Mouse (Mus musculus): Measurements from ENCODE around the gene Gbp8. TPM values are rescaled to one million over a fixed set of nuclear protein-coding genes. Genes with fewer than 3 reads are reported as not detected.
"Not testable (repeated sequence)": the region's sequence is repeated elsewhere in the genome, so short reads cannot be mapped to it uniquely, and the experiment has no call there.

Gbp8 gene
- 0.22 and 0.44 TPM in 2 replicates for polyA plus RNA-seq (2016; fragmentation: Nextera tagmentation; extraction: Ambion mirVana)

DNA sequence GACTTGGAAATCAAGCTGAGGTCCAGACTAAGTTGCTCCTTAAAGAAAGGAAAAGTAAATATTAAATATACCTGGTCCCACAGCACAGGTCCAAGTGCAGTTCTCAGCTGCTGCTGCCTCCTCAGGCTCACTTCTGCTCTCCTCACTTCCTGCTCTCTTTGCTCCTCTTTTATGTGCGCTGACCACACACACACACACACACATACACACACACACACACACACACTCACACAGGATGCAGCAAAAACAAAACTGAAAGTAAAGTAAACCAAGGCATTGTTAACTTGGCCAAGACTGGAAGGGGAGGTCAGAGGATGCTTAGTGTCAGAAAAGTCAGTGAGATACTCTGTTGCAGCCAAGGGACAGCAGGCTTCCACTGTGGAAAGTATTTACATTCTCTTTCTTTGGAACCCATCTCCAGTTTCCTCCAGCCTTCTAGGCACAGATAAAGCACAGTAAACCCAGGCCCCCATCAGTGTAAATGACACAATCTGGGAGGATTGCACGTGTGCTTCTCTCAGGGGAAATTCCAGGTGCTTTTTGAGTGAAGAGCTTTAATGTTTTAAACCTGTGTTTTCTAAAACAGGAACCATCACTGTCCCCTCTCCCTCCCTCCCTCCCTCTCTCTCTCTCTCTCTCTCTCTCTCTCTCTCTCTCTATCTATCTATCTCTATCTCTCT is at the start of gene Gbp8, which contains the start of the genes Gbp9 and Gbp4:
Gene Gbp8, minus strand, starts transcription at position 132 of the 680 bp plus-strand sequence.
Gene Gbp9, minus strand, starts transcription at position 131 of the 680 bp plus-strand sequence.
Gene Gbp4, minus strand, starts transcription at position 178 of the 680 bp plus-strand sequence.
- not testable (repeated sequence) for H3K9ac ChIP-seq; H3K27ac ChIP-seq; ATAC-seq (ENCODE audit: low FRiP score); H3K4me2 ChIP-seq; H3K4me1 ChIP-seq; H3K4me3 ChIP-seq (replicated peaks); H3K9me3 ChIP-seq; H3K27me3 ChIP-seq; H3K36me3 ChIP-seq (replicated peaks)
- WGBS: 15% methylated on average over 2 of the region's 2 CpGs

DNA sequence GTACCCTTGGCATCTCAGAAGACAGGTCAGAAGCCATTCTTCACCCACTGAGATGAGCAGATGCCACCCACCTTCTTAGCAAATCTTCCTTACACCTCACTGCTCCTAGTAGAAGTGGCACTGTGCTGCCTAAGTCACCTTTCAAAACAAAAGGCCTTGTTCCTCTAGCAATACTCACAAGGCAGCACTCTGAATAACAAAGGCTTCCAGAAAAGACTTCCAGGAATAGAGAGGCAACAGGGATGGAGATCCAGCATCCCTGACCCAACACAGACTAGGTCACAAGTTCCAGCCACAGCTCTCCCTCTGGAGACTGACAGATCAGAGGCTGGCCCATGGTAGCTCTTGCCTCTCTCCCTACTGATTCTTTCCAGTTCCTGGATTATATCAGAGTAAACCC is 42.1 kb upstream of the Gbp8 start:
- Histone ChIP-seq H3K27ac (no peak overlapping the region), H3K27me3 (no peaks in the 10 kb centered on the region), H3K36me3 (replicated peaks) (no peaks in the 10 kb centered on the region), H3K4me1 (no peaks in the 10 kb centered on the region), H3K9ac (no peak overlapping the region), H3K4me3 (replicated peaks) (no peak overlapping the region), H3K4me2 (no peak overlapping the region), H3K9me3 (no peaks in the 10 kb centered on the region)
- no peak for ATAC-seq (ENCODE audit: low FRiP score)

DNA sequence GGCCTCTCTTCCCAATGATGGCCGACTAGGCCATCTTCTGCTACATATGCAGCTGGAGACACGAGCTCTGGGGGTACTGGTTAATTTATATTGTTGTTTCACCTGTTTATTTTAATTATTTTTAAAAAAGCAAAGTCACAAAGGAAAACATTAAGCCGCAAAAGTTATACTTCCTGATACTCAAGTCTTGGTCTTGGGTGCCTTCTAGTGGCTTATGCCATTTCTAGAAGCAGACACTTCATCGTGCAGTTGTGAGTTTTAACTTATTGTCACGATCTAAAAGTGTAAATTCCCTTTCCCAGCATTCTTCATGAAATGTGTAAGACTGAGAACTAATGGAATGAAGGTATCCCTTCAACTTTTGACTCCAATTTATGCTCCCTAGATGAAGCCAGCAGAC is 17.2 kb upstream of the Gbp8 start:
- H3K27ac ChIP-seq: no peak overlapping the region
- no peak for ATAC-seq (ENCODE audit: low FRiP score)
- WGBS: 89% methylated on average over 5 of the region's 5 CpGs
- H3K4me2 ChIP-seq: no peak overlapping the region
- no peaks in the 10 kb centered on the region for H3K4me1 ChIP-seq
- no peaks in the 10 kb centered on the region for H3K27me3 ChIP-seq
- H3K9me3 ChIP-seq: no peaks in the 10 kb centered on the region
- H3K4me3 ChIP-seq (replicated peaks): no peak overlapping the region
- H3K9ac ChIP-seq: no peak overlapping the region
- H3K36me3 ChIP-seq (replicated peaks): no peaks in the 10 kb centered on the region

DNA sequence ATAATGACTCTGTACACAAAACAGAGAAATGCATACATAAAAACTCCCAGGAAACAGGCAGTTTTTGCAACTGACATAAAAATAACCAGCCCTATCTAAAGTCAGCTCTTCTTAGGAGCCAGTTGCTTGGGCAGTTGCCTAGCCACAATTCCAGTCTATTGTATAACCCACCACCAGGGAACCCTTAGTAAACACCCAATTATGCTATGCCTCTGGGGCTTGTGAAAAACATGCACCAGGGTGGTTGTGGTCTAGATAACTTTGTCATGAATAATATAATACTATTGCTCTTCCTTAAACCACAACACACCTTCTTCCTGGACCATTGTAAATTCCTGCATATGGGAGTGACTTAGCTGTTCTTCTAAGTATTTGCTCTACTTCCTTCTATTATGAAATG is 14.7 kb upstream of the Gbp8 start:
- no peaks in the 10 kb centered on the region for H3K4me1 ChIP-seq
- H3K36me3 ChIP-seq (replicated peaks): no peaks in the 10 kb centered on the region
- no peak overlapping the region for H3K27ac ChIP-seq
- H3K27me3 ChIP-seq: no peaks in the 10 kb centered on the region
- no peak overlapping the region for H3K9ac ChIP-seq
- ATAC-seq (ENCODE audit: low FRiP score): no peak
- no peak overlapping the region for H3K4me2 ChIP-seq
- no peak overlapping the region for H3K4me3 ChIP-seq (replicated peaks)
- no peaks in the 10 kb centered on the region for H3K9me3 ChIP-seq

DNA sequence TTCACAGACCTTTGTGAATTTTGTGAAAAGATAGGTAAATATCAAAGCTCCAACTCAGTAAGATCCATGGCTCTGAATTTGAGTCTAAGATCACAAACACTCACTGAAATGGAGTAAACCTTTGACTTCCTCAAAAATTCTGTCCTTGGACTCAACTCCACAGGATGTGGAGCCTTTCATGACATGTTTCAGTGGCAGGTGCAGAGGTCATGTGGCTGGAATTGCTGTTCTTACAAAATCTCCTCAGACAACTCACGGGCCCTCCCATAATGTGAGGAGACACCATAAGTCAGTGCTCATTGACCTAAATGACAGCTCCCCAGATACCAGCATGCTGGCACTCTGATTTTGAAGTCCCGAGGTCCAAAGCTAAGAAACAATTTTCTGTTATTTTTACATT is 8.7 kb upstream of the Gbp8 start:
- not testable (repeated sequence) for H3K9me3 ChIP-seq; H3K4me1 ChIP-seq; H3K4me2 ChIP-seq; H3K9ac ChIP-seq; ATAC-seq (ENCODE audit: low FRiP score); H3K4me3 ChIP-seq (replicated peaks); H3K27ac ChIP-seq; H3K27me3 ChIP-seq; H3K36me3 ChIP-seq (replicated peaks)
- WGBS: 76% methylated on average over 2 of the region's 2 CpGs

DNA sequence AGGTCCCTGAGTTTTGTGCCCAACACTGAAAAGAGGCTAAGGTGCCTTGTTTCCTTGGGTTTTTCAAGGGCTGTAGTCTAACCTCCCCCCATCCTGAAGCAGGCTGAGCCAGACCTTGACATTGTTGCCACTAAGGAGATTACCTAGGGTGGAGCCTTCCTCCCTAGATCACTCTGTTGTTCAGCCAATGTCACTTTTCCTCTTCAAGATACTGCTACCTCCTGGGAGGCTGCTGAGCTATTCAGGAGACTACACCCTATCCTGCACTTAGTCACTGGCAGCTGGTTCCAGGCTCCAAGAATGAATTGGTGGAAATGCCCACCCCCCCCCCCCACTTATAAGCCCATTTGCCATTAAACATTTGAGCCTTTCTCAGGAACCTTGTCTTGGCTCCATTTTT is 7.1 kb upstream of the Gbp8 start:
- Histone ChIP-seq H3K27me3 (no peaks in the 10 kb centered on the region), H3K9ac (no peak overlapping the region), H3K4me3 (replicated peaks) (no peak overlapping the region), H3K27ac (no peak overlapping the region), H3K4me2 (no peak overlapping the region), H3K9me3 (no peaks in the 10 kb centered on the region), H3K4me1 (no peaks in the 10 kb centered on the region), H3K36me3 (replicated peaks) (no peaks in the 10 kb centered on the region)
- no peak for ATAC-seq (ENCODE audit: low FRiP score)

DNA sequence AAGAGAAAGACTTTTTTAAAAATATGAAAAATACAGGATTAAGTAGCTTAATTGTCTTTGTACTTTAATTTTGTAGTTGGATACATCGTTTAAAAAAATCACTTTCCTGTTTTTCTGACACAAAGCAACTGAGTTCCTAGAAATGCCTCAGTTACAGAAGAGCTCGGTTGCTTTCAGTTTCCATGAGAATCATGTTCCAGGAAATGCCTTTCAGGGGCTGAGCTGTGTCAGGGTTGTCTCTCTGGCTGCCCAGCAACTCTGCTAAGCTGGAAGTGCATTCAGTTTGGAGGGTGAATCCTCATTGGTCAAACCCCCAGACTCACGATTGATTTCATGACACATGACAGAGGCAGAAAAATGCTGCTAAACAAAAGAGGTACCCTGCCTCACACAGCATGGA is 6.4 kb upstream of the Gbp8 start:
- H3K27ac ChIP-seq; H3K9ac ChIP-seq; H3K4me2 ChIP-seq; ATAC-seq (ENCODE audit: low FRiP score); H3K36me3 ChIP-seq (replicated peaks); H3K27me3 ChIP-seq; H3K9me3 ChIP-seq; H3K4me3 ChIP-seq (replicated peaks); H3K4me1 ChIP-seq: not testable (repeated sequence)
- WGBS: 58% methylated on average over 3 of the region's 3 CpGs

DNA sequence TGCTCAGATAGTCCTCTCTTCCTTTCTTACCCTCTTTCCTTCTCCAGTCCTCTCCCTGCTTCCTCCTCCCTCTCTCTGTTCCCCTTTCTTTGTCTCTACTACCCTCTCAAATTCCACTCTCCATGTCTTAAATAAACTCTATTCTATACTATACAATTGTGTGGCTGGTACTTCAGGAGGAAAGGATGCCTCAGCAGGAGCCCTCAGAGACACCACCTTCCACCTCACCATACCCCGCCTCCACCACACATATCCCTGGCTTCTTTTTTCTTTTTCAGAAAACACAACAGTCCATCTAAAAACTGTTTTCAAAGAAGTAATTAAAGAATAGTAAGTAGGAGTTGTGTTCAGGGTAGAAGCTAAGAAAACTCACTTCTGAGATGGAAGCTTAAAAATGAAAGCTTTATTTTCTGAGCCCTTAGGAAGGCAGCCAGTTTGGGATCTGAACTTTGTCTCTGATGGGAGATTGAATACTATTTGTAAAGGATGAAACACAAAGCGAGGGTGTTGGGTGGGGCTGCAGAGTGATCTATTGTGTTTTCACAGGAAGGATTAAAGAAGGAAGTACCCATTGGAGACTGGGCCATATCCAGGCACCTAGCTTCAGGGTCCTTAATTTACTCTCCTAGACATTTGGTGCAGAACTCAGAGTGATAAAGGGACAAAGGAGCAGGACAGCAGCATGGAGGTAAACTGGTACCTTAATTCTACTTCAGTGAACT is 910 bp upstream of the Gbp8 start:
- H3K27ac ChIP-seq; H3K4me2 ChIP-seq; H3K4me3 ChIP-seq (replicated peaks); H3K36me3 ChIP-seq (replicated peaks); ATAC-seq (ENCODE audit: low FRiP score); H3K9ac ChIP-seq; H3K9me3 ChIP-seq; H3K4me1 ChIP-seq; H3K27me3 ChIP-seq: not testable (repeated sequence)
- 20% methylated on average over 2 of the region's 2 CpGs for WGBS

DNA sequence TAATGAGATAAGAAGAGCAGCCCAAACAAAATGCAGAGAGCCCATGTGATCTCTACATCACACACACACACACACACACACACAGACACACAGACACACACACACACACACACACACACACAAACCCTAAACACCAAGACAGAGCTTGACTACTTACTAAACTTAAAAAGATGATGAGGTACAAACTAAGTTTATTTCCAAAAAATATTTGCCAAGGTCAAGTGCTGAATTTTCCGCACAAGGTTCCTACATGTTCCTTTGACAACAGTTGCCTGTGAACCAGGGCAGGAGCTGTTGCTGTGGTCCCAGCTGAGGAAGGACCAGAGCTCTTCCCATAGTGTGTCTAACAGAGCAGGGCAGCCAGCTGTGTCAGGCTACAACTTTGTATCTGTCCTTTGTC is 434 bp downstream of the Gbp8 start:
- H3K36me3 ChIP-seq (replicated peaks): no peaks in the 10 kb centered on the region
- no peaks in the 10 kb centered on the region for H3K9me3 ChIP-seq
- no peak overlapping the region for H3K27ac ChIP-seq
- no peaks in the 10 kb centered on the region for H3K4me1 ChIP-seq
- 73% methylated on average over 1 of the region's 1 CpGs for WGBS
- no peak overlapping the region for H3K4me2 ChIP-seq
- no peaks in the 10 kb centered on the region for H3K27me3 ChIP-seq
- ATAC-seq (ENCODE audit: low FRiP score): no peak
- H3K9ac ChIP-seq: no peak overlapping the region
- H3K4me3 ChIP-seq (replicated peaks): no peak overlapping the region

DNA sequence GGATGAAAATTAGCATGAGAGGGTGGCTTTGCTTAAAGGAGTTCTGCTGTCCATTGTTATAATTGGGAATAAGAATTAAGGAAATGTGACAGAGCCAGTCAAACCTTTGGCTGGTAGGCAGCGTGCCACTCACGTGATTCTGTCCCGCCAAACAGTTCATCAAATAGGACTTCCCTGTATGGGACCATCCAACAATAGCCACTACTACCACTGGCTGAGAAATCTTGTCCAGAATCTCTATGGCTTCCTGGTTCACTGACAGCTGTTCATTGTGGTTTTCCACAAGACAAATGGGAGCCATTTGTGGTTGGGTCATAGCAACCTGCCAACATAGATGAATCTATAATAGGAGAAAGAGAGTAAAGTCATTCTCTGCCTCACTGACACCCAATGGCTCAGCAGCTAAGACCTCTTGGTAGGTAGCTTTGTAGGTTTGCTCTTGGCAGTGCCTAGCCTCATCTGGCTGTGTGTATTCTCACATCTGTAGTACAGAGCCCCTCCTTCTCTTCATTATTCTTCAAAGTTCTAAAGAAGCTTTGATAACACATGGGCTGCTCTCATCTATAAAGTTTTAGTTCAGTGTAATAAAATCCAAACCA is 2.5 kb downstream of the Gbp8 start:
- not testable (repeated sequence) for ATAC-seq (ENCODE audit: low FRiP score); H3K9ac ChIP-seq; H3K4me3 ChIP-seq (replicated peaks); H3K27ac ChIP-seq; H3K9me3 ChIP-seq; H3K4me2 ChIP-seq; H3K27me3 ChIP-seq; H3K36me3 ChIP-seq (replicated peaks); H3K4me1 ChIP-seq
- WGBS: 74% methylated on average over 3 of the region's 3 CpGs

DNA sequence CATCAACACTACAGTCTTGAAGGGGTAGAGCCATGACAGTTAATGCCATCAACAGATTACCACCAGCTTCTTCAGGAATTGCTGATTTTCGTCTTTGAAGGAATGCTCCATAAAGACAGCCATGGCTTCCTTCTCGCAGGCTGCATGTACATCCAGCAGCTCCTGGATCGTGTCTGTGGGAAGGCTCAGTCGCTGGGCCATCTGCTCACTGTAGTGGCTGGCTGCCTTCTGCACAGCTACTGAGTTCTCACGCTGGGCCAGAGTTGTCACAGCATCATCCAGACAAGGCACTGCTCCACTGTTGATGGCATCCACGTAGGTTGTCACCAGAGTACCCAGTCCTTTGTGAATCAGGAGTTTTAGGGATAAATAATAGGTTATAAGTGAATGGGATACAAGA is 17.6 kb downstream of the Gbp8 start:
- not testable (repeated sequence) for H3K27ac ChIP-seq; H3K9me3 ChIP-seq; H3K36me3 ChIP-seq (replicated peaks); H3K9ac ChIP-seq; H3K4me3 ChIP-seq (replicated peaks); H3K4me1 ChIP-seq; H3K4me2 ChIP-seq; H3K27me3 ChIP-seq; ATAC-seq (ENCODE audit: low FRiP score)
- 85% methylated on average over 6 of the region's 6 CpGs for WGBS

DNA sequence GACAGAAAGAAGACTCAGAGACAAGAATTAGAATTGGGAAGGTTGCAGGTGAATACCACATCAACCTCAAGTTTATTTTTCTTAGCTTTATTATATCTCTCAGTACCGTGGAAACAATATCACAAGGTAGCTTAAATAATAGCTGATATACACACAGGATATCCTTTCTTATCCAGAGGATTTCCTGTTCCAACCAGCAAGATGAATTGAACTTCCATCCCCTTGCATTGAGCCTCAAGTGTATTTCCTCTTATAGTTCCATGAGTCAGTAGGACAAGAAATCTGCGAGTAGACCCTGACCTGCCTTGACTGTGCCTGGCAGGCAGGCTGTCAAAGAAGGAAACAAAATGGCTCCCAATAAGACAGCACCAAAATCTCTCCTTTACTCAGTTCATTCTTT is 23.6 kb downstream of the Gbp8 start:
- no peaks in the 10 kb centered on the region for H3K27me3 ChIP-seq
- H3K9ac ChIP-seq: no peak overlapping the region
- H3K4me2 ChIP-seq: no peak overlapping the region
- WGBS: 88% methylated on average over 2 of the region's 2 CpGs
- H3K27ac ChIP-seq: no peak overlapping the region
- no peak overlapping the region for H3K4me3 ChIP-seq (replicated peaks)
- no peaks in the 10 kb centered on the region for H3K36me3 ChIP-seq (replicated peaks)
- ATAC-seq (ENCODE audit: low FRiP score): no peak
- no peaks in the 10 kb centered on the region for H3K9me3 ChIP-seq
- no peaks in the 10 kb centered on the region for H3K4me1 ChIP-seq

DNA sequence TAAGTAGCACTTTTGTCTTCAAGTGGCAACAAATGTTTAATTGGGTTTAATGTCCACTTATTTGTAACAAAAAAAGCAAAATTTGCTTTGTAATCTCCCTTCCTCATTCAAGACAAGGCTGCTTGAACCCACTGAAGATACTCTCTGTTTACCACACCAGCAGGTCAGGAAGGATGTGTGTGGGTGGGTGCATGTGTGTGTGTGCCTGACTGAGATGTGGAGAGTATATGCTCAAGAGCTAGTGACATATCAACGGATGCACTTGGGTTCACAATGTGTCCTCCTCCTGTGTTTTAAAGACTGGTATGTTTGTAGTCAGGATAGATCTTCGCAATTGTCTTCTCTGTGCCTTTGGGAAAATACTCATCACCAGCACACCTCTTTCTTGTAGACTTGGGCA is 24.6 kb downstream of the Gbp8 start:
- Histone ChIP-seq H3K27me3 (no peaks in the 10 kb centered on the region), H3K27ac (no peak overlapping the region), H3K4me3 (replicated peaks) (no peak overlapping the region), H3K9ac (no peak overlapping the region), H3K4me2 (no peak overlapping the region), H3K36me3 (replicated peaks) (no peaks in the 10 kb centered on the region), H3K4me1 (no peaks in the 10 kb centered on the region), H3K9me3 (no peaks in the 10 kb centered on the region)
- ATAC-seq (ENCODE audit: low FRiP score): no peak
- WGBS: 90% methylated on average over 2 of the region's 2 CpGs
